Comparison of ENCODE assay signal across 27 mouse cellular contexts in genomic region chr3:141871805-141872204, GRCm38 (mm10).
"Had no signal": no experiment of that assay in that cellular context is flagged by ENCODE, and none has a peak within 500 bp of the region (broad histone marks: within the 10 kb centered on the region; RNA-seq: fewer than 3 reads in every experiment).

No protein-coding gene starts in this region.

- H3K9ac ChIP-seq: embryonic facial prominence, embryonic 12.5 days; embryonic facial prominence, embryonic 13.5 days; embryonic facial prominence, embryonic 15.5 days; forebrain, embryonic 12.5 days; forebrain, embryonic 13.5 days; forebrain, embryonic 15.5 days; forebrain, postnatal 0 days had no signal

- H3K27ac ChIP-seq: embryonic facial prominence, embryonic 10.5 days; embryonic facial prominence, embryonic 12.5 days; embryonic facial prominence, embryonic 13.5 days; embryonic facial prominence, embryonic 15.5 days; forebrain, embryonic 10.5 days; forebrain, embryonic 12.5 days; forebrain, embryonic 13.5 days; forebrain, embryonic 15.5 days; gastrocnemius, adult 2 months had no signal

- DNase-seq: cerebellum, adult 18-20 months; cerebellum, adult 2 months; cerebellum, adult 8-10 months; cerebellum, adult 9-10 months; cerebellum, adult 9-11 months; cerebellum, postnatal 10 days; cerebellum, postnatal 14 days; cerebellum, postnatal 25 days; cerebellum, postnatal 36 days; forebrain, postnatal 0 days; gastrocnemius, adult 2 months; gastrocnemius, postnatal 10 days; gastrocnemius, postnatal 14 days; gastrocnemius, postnatal 25 days; gastrocnemius, postnatal 36 days; heart, adult 11 months had no signal

- ATAC-seq: forebrain, embryonic 13.5 days; forebrain, embryonic 14.5 days; forebrain, embryonic 15.5 days; forebrain, embryonic 16.5 days; forebrain, postnatal 0 days had no signal

- H3K36me3 ChIP-seq: embryonic facial prominence, embryonic 12.5 days; embryonic facial prominence, embryonic 13.5 days; embryonic facial prominence, embryonic 15.5 days; forebrain, embryonic 15.5 days had no signal

- H3K4me3 ChIP-seq: embryonic facial prominence, embryonic 10.5 days; embryonic facial prominence, embryonic 12.5 days; embryonic facial prominence, embryonic 13.5 days; embryonic facial prominence, embryonic 15.5 days; erythroblast, embryonic 14.5 days; forebrain, embryonic 10.5 days; forebrain, embryonic 12.5 days; forebrain, embryonic 13.5 days; forebrain, embryonic 15.5 days; gastrocnemius, adult 2 months had no signal

- H3K4me1 ChIP-seq: embryonic facial prominence, embryonic 10.5 days; embryonic facial prominence, embryonic 12.5 days; embryonic facial prominence, embryonic 13.5 days; embryonic facial prominence, embryonic 15.5 days; forebrain, embryonic 13.5 days; forebrain, embryonic 15.5 days had no signal

- H3K4me2 ChIP-seq: embryonic facial prominence, embryonic 12.5 days; embryonic facial prominence, embryonic 13.5 days; embryonic facial prominence, embryonic 15.5 days; forebrain, embryonic 12.5 days; forebrain, embryonic 13.5 days; forebrain, embryonic 15.5 days had no signal

- H3K27me3 ChIP-seq: embryonic facial prominence, embryonic 12.5 days; embryonic facial prominence, embryonic 13.5 days; embryonic facial prominence, embryonic 15.5 days; forebrain, embryonic 12.5 days; forebrain, embryonic 13.5 days; forebrain, embryonic 15.5 days had no signal

- H3K9me3 ChIP-seq: embryonic facial prominence, embryonic 10.5 days; embryonic facial prominence, embryonic 12.5 days; embryonic facial prominence, embryonic 13.5 days; embryonic facial prominence, embryonic 15.5 days; forebrain, embryonic 10.5 days; forebrain, embryonic 12.5 days; forebrain, embryonic 13.5 days; forebrain, embryonic 15.5 days had no signal
